Mouse (Mus musculus) forebrain, embryonic 15.5 days (tissue): ENCODE results near the gene Mfap1b. TPM values are rescaled to one million over a fixed set of nuclear protein-coding genes. Genes with fewer than 3 reads are reported as not detected.
"Not testable (repeated sequence)": the region's sequence is repeated elsewhere in the genome, so short reads cannot be mapped to it uniquely, and the experiment has no call there.

Experiments used
- ATAC-seq: fragments of 200-750 bp; cut with Nextera tagmentation; replicated peaks from 2 replicates; pipeline ENCODE4 v1.8.0; 2017; ENCODE audit warnings: mild to moderate bottlenecking, moderate TSS enrichment, moderate library complexity
- H3K27ac ChIP-seq: fragments of 300-500 bp; sonication (generic); replicated peaks from 2 replicates; pipeline ENCODE4 v1.5.1; 2015; ENCODE audit warnings: mild to moderate bottlenecking, inconsistent platforms
- H3K27me3 ChIP-seq: fragments of 300-500 bp; sonication (generic); 2 replicates; pipeline ENCODE4 v1.6.1; 2015; ENCODE audit warnings: inconsistent platforms
- H3K36me3 ChIP-seq: fragments of 300-500 bp; sonication (generic); 2 replicates; pipeline ENCODE4 v1.6.1; 2015; ENCODE audit warnings: mild to moderate bottlenecking, inconsistent platforms
- H3K4me1 ChIP-seq: fragments of 300-500 bp; sonication (generic); 2 replicates; pipeline ENCODE4 v1.6.1; 2015; ENCODE audit warnings: inconsistent platforms
- H3K4me2 ChIP-seq: fragments of 300-500 bp; sonication (generic); replicated peaks from 2 replicates; pipeline ENCODE4 v1.6.1; 2015; ENCODE audit warnings: mild to moderate bottlenecking, inconsistent platforms
- H3K4me3 ChIP-seq: fragments of 300-500 bp; sonication (generic); 2 replicates; pipeline ENCODE4 v1.5.1; 2015; ENCODE audit warnings: mild to moderate bottlenecking, inconsistent platforms
- H3K9ac ChIP-seq: fragments of 300-500 bp; sonication (generic); replicated peaks from 2 replicates; pipeline ENCODE4 v1.6.1; 2015; ENCODE audit warnings: mild to moderate bottlenecking, inconsistent platforms
- H3K9me3 ChIP-seq: fragments of 300-500 bp; sonication (generic); 2 replicates; pipeline ENCODE4 v1.6.1; 2016; ENCODE audit warnings: inconsistent platforms
- WGBS: fragments of 180-500 bp; shearing (Covaris S2); methylation state at CpG from one replicate; pipeline ENCODE4 v1.1.7; 2015; ENCODE audit warnings: mixed read lengths; 5-methylcytosine and 5-hydroxymethylcytosine counted together
- polyA plus RNA-seq: library from polyadenylated mRNA; unstranded; fragments of >200 nt; fragmentation: Nextera tagmentation; extraction: Ambion mirVana; gene quantifications from 2 replicates; pipeline ENCODE4 v1.2.1, GENCODE M21; 2015

The Mfap1b gene
- 69.9 and 73.1 TPM in 2 replicates for polyA plus RNA-seq

DNA sequence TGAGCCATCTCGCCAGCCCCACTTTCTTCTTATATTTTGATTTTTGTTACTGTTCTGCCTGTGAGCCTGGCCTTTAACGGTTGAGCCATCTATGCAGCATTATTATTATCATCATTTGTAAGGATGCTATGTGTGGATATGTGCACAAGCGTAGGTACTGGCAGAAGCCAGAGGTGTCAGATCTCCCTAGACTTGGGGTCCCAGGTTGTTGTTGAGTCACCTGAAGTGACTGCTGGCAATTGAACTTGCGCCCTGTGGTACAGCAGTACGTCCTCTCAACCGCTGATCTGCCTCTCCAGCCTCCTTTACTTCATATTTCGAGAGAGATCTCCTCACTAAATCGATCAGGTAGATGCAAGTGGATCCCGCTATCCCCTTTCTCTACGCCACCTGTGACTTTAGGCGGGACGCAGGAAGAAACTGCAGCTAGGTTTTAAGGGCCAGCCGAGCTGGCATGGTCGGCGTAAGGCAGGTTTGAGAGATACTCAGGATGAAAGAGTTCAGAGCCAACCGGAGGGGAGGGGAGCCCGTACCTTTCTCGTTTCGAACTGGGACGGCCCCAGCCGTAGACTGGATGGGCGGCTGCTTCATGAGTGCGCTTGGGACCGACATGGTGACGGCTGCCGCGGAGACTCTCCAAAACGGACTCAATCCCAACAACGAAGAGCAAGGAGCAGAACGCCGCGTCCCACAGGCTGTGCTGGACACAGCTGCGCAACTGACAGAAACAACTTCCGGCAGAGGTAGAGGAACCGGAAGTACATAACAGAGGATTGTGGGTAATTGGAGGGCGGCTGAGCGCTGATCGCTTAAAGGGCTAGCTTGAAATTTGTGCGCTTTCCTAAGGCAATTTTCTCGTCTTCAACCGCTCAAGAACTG lies at the start of gene Mfap1b:
Gene Mfap1b, minus strand, starts transcription at position 767 of the 879 bp plus-strand sequence.
- Histone ChIP-seq H3K4me2 (peak within 1 kb of the TSS; percentile 73), H3K27ac (peak within 1 kb of the TSS; percentile 80), H3K9ac (peak within 1 kb of the TSS; percentile 66), H3K4me3 (peak within 1 kb of the TSS; percentile 70)
- H3K27me3 ChIP-seq, H3K4me1 ChIP-seq, H3K36me3 ChIP-seq, H3K9me3 ChIP-seq: not testable (repeated sequence)
- WGBS, result 5% methylated on average over 41 of the region's 41 CpGs
- ATAC-seq, result peak; percentile 97

DNA sequence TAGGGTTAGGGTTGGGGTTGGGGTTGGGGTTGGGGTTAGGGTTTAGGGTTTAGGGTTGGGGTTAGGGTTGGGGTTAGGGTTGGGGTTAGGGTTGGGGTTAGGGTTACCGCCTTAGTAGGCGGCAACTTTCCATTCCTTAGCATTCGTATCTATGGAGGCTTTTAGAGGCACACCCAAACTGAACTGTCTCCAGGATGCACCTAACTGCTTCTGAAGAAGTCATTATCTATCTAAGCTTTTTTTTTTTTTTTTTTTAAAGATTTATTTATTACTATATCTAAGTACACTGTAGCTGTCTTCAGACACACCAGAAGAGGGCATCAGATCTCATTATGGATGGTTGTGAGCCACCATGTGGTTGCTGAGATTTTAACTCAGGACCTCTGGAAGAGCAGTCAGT lies 49.0 kb upstream of the Mfap1b start:
- H3K27ac ChIP-seq, H3K4me2 ChIP-seq, H3K9ac ChIP-seq, H3K9me3 ChIP-seq, H3K4me1 ChIP-seq, H3K27me3 ChIP-seq, H3K4me3 ChIP-seq, ATAC-seq: not testable (repeated sequence)
- WGBS, result 96% methylated on average over 3 of the region's 3 CpGs
- H3K36me3 ChIP-seq, result peaks cover 11% of the 10 kb centered on the region; the same call in 1 of the 2 replicates

DNA sequence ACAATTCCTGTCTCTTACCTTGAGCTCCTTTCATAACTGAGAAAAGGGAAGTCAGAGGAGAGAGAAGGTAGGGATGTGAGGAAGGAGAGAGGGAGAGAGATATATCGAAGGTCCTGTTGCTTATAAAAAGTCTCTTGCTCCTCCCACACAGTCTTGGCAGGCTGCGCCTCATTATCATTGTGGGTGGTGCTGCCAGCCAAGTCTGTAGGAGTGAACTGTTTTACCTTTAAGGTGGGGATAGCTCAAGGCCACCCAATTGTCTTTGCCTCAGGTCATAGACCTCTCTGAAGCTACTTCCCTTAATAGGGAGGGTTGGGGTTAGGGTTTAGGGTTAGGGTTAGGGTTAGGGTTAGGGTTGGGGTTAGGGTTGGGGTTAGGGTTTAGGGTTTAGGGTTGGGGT lies 48.1 kb upstream of the Mfap1b start:
- Histone ChIP-seq H3K9me3 (no peaks in the 10 kb centered on the region), H3K4me3 (no peak overlapping the region), H3K27ac (no peak overlapping the region), H3K27me3 (no peaks in the 10 kb centered on the region), H3K4me1 (no peaks in the 10 kb centered on the region), H3K9ac (no peak overlapping the region), H3K4me2 (no peak overlapping the region), H3K36me3 (peaks cover 11% of the 10 kb centered on the region; the same call in 1 of the 2 replicates)
- 98% methylated on average over 2 of the region's 2 CpGs for WGBS
- no peak for ATAC-seq

DNA sequence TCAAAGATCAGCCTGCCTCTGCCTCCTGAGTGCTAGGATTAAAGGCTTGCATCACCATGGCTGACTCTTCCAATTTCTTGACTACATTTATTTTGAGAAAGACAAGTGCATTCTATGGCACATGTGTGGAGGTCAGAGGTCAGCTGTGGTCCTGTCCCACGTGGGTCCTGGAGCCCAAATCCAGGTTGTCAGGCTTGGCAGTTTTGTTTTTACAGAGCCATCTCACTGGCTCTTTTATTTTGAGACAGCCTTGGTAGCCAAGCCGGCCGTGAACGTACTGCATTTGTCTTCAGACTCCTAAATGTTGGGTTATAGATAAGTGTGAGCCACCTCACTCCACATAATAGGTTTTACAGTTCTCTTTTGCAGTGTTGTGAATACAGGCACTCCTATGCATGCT lies 44.8 kb upstream of the Mfap1b start:
- H3K27ac ChIP-seq, H3K4me3 ChIP-seq, H3K9ac ChIP-seq, H3K4me1 ChIP-seq, H3K9me3 ChIP-seq, ATAC-seq, H3K4me2 ChIP-seq, H3K27me3 ChIP-seq: not testable (repeated sequence)
- H3K36me3 ChIP-seq, result peaks cover 13% of the 10 kb centered on the region; the same call in 1 of the 2 replicates
- 96% methylated on average over 4 of the region's 4 CpGs for WGBS

DNA sequence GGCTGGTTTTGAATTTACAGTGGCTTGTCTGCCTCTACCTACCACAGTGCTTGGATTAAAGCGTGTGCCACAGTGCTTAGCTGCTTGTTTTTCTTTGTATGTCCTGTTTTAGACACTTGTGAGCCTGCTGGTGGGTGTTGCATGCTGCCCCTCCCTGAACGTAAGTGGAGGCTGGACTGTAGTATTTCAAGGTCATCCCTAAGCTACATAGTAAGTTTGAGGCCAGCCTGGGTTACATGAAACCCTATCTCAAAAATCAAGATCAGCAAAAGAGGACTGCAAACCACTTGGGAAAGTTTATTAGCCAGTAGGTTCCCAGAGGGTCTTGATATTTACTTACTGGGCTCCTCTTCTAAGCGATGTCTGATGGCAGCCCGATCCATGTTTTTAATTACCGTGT lies 44.2 kb upstream of the Mfap1b start:
- no peak overlapping the region for H3K4me3 ChIP-seq
- 97% methylated on average over 5 of the region's 5 CpGs for WGBS
- no peak overlapping the region for H3K27ac ChIP-seq
- H3K9me3 ChIP-seq, result no peaks in the 10 kb centered on the region
- no peaks in the 10 kb centered on the region for H3K4me1 ChIP-seq
- ATAC-seq, result no peak
- peaks cover 13% of the 10 kb centered on the region; the same call in 1 of the 2 replicates for H3K36me3 ChIP-seq
- no peaks in the 10 kb centered on the region for H3K27me3 ChIP-seq
- H3K4me2 ChIP-seq, result no peak overlapping the region
- no peak overlapping the region for H3K9ac ChIP-seq

DNA sequence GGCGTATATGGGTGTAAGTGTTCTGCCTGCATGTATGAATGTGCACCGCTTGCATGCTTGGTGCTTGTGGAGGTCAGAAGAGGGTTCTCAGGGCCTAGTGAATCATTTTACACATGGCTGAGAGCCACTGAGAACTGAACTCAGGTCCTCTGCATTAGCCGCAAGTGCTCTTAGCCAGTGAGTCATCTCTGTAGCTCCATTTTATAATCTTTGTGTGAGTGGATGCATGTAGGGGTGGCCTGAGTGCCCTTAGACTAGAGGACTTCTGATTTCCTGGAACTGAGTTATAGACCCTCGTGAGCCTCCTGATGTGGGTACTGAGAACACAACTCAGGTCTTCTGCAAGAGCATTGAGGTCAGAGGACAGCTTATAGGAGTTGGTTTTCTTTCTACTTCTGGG lies 40.3 kb upstream of the Mfap1b start:
- WGBS, result 93% methylated on average over 4 of the region's 4 CpGs
- Histone ChIP-seq H3K36me3 (peaks cover 14% of the 10 kb centered on the region; the same call in 1 of the 2 replicates), H3K4me2 (no peak overlapping the region), H3K27ac (no peak overlapping the region), H3K9me3 (no peaks in the 10 kb centered on the region), H3K27me3 (no peaks in the 10 kb centered on the region), H3K9ac (no peak overlapping the region), H3K4me3 (no peak overlapping the region), H3K4me1 (0 out of 2 replicates have a peak, but pooled peaks cover 6% of the 10 kb centered on the region)
- no peak for ATAC-seq

DNA sequence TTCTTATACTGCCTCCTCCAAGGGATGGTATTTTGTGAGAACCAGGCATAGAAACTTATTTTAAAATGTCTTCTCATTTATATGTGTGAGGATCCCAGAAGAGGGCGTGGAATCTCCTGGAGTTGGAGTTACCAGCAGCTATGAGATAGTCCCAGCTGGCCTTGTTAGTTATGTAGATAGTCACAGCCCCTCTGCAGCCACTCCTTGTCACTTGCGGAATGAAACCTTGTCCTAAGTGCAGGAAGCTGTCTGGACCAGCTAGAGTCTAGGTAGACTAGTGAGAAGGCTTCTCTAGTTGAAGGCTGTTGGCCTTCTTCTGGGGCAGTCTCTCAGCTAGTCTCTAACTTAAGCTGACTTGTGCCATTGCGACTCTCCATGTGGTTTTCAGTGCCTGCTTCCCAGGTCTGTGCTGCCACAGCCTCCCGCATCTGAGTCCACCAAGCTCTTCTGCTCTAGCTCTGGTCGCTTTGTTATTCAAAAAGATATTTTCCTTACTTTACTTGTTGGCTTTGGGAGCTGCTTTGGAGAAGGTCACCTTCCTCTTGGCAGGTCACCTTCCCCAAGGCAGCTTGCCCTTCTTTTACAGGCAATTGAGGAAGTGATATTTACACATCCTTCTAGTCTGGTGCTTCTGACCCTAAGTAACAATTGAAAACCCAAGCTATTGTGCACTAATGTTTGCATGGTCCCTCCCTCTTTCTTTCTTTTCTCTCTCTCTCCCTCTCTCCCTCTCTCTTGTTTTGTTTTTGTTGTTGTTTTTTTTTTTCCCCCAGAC lies 39.3 kb upstream of the Mfap1b start:
- H3K9me3 ChIP-seq, H3K27ac ChIP-seq, H3K4me2 ChIP-seq, ATAC-seq, H3K27me3 ChIP-seq, H3K4me3 ChIP-seq, H3K4me1 ChIP-seq, H3K9ac ChIP-seq: not testable (repeated sequence)
- H3K36me3 ChIP-seq, result peaks cover 14% of the 10 kb centered on the region; the same call in 1 of the 2 replicates
- 91% methylated on average over 5 of the region's 5 CpGs for WGBS

DNA sequence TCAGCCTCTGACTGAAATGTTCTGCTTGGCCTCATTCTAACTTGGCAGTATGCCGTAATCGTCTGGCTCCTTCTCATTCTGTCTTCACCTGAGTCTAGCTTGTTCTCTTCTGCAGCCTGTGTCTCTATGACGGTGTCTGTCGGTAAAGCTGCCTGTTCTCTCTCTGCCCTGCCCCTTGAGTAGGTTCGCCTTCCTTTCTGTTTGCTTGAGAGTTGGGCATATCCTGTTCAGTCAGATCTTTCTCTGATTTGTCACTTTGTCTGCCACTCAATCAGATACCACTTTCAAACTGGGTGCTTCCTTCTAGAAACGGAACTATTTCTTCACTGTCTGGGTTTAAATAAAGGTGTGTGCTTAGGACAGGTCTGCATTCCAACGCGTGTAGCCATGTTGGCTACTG lies 37.5 kb upstream of the Mfap1b start:
- H3K4me2 ChIP-seq, result no peak overlapping the region
- no peak for ATAC-seq
- H3K9ac ChIP-seq, result no peak overlapping the region
- H3K27me3 ChIP-seq, result no peaks in the 10 kb centered on the region
- H3K36me3 ChIP-seq, result peaks cover 11% of the 10 kb centered on the region; the same call in 1 of the 2 replicates
- H3K4me3 ChIP-seq, result no peak overlapping the region
- H3K4me1 ChIP-seq, result peaks cover 19% of the 10 kb centered on the region
- H3K9me3 ChIP-seq, result no peaks in the 10 kb centered on the region
- H3K27ac ChIP-seq, result no peak overlapping the region
- 95% methylated on average over 8 of the region's 8 CpGs for WGBS

DNA sequence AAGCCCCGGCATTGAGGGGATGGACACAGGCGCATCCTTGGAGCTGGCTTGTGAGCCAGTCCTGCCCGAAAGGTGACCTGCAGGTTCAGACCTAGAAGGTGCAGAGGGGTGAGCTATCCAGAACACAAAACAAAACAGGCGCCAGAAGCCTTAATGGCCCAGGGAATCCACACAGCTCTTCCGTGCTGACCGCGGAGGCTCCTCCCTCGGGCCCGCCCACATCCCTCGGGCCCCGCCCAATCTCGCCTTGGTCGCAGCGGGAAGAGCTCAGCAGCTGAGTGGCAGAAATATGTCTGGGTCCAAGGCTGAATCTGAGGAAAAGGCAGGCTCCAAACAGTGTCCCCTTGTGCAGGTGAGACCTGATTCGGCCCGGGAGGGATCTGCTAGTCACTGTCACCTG lies 35.7 kb upstream of the Mfap1b start:
- Histone ChIP-seq H3K4me3 (peak overlapping the region; percentile 38), H3K4me2 (peak overlapping the region; percentile 44), H3K36me3 (peaks cover 11% of the 10 kb centered on the region; the same call in 1 of the 2 replicates), H3K27ac (no peak overlapping the region), H3K9me3 (no peaks in the 10 kb centered on the region), H3K4me1 (peaks cover 22% of the 10 kb centered on the region), H3K27me3 (no peaks in the 10 kb centered on the region), H3K9ac (peak overlapping the region; percentile 35; the same call in 1 of the 2 replicates)
- ATAC-seq, result peak; percentile 59; the same call in 1 of the 2 replicates
- WGBS, result 26% methylated on average over 16 of the region's 16 CpGs

DNA sequence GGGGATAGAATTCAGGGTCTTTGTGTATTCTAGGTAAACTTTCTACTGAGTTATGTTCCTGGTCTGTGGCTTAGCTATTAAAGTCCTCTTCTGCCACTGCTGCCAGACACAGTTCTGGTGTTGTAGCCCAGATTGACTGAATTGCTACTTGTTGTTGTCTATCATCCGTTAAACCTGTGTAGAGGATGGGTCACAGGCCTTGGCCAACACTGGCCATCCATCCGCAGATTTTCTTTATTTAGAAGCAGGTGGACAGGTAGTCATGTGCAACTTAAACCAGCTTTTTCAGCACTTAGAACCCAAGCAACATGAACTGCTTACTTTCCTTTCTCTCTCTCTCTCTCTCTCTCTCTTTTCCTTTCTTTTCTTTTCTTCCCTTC lies 34.1 kb upstream of the Mfap1b start:
- H3K9ac ChIP-seq, result peak overlapping the region; percentile 59; the same call in 1 of the 2 replicates
- no peaks in the 10 kb centered on the region for H3K27me3 ChIP-seq
- H3K9me3 ChIP-seq, result no peaks in the 10 kb centered on the region
- peak overlapping the region; percentile 54 for H3K4me3 ChIP-seq
- H3K4me2 ChIP-seq, result peak overlapping the region; percentile 72
- peaks cover 9% of the 10 kb centered on the region; the same call in 1 of the 2 replicates for H3K36me3 ChIP-seq
- H3K4me1 ChIP-seq, result peaks cover 22% of the 10 kb centered on the region
- 89% methylated on average over 2 of the region's 2 CpGs for WGBS
- H3K27ac ChIP-seq, result no peak overlapping the region
- ATAC-seq, result no peak

DNA sequence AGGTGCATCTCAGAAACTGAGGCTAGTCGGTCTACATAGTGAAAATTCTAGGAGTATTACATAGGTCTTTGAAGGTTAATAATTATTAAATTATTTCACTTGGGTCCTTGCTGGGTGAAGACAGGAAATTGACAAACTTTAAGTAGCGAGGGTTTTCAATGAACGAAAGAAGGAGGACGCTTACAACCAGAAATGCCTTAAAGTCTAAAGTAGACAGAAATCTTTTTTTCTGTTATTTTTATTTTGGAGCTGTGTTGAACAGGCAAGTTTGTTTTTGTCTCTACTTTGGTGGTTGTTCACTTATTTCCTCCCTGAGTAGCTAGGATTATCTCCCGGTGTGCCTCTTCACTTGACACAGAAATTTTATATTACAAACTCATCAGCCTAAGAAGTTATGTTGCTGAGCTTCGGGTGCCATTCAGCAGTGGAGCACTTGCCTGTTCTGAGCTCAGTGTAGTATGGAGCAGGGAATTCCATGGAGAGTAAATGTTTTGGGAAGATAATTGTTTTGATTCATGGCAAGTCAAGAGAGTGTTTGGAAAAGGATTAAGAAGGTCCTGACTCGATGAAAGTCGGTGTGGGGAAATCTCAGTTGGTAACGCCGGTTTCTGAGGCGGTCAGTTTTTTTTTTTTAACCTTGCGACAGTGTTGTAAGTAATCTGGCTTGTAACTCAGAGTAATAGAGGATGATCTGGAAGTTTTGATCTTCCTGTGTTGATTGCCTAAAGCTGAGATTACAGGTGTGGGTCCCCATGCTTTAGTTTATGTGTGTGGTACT lies 33.5 kb upstream of the Mfap1b start:
- Histone ChIP-seq H3K36me3 (peaks cover 9% of the 10 kb centered on the region; the same call in 1 of the 2 replicates), H3K4me3 (peak overlapping the region; percentile 54), H3K9me3 (no peaks in the 10 kb centered on the region), H3K27me3 (no peaks in the 10 kb centered on the region), H3K4me2 (peak overlapping the region; percentile 72), H3K27ac (no peak overlapping the region), H3K4me1 (peaks cover 22% of the 10 kb centered on the region), H3K9ac (peak overlapping the region; percentile 59)
- ATAC-seq, result no peak
- whole genome bisulfite sequencing, result 13% methylated on average over 12 of the region's 12 CpGs
